Mouse (Mus musculus): ENCODE measurements around the gene Gm5478.
"Not testable (repeated sequence)": the region's sequence is repeated elsewhere in the genome, so short reads cannot be mapped to it uniquely, and the experiment has no call there.

Gm5478 gene

GRCm38 (mm10) chr15:101647280-101647679 is at the start of gene Gm5478:
TSS of gene Gm5478 (minus strand) at chr15:101647380.
- no peak for DNase-seq (ENCODE audit: low read depth, low spot score)

GRCm38 (mm10) chr15:101694207-101694606 is 47.0 kb upstream of the Gm5478 start, which contains the start of gene Krt6a:
TSS of gene Krt6a (minus strand) at chr15:101694307.
- no peak for DNase-seq (ENCODE audit: low read depth, low spot score)

- DNase-seq (ENCODE audit: low read depth, low spot score) = not testable (repeated sequence)
These were observed 43.3 kb upstream of the Gm5478 start for GRCm38 (mm10) chr15:101690460-101690859.

- DNase-seq (ENCODE audit: low read depth, low spot score) = no peak
These were observed 41.0 kb upstream of the Gm5478 start for GRCm38 (mm10) chr15:101688161-101688560.

GRCm38 (mm10) chr15:101680187-101680586 is 33.0 kb upstream of the Gm5478 start, which contains the start of gene Krt6b:
TSS of gene Krt6b (minus strand) at chr15:101680287.
- DNase-seq (ENCODE audit: low read depth, low spot score) = no peak

GRCm38 (mm10) chr15:101675978-101676377 is 28.8 kb upstream of the Gm5478 start:
- no peak for DNase-seq (ENCODE audit: low read depth, low spot score)

GRCm38 (mm10) chr15:101652736-101653265 is 5.6 kb upstream of the Gm5478 start:
- no peak for DNase-seq (ENCODE audit: low read depth, low spot score)

- DNase-seq (ENCODE audit: low read depth, low spot score) = no peak
These were observed 19.3 kb downstream of the Gm5478 start, which contains the start of gene Gm5414 for GRCm38 (mm10) chr15:101627884-101628283. TSS of gene Gm5414 (minus strand) at chr15:101628188.

- no peak for DNase-seq (ENCODE audit: low read depth, low spot score)
These were observed 48.1 kb downstream of the Gm5478 start for GRCm38 (mm10) chr15:101599123-101599522.
